Mouse (Mus musculus): ENCODE measurements around the gene Olfr635. TPM values are rescaled to one million over a fixed set of nuclear protein-coding genes. Genes with fewer than 3 reads are reported as not detected.

Olfr635 gene
- polyA plus RNA-seq, 1 experiment: not detected

DNA sequence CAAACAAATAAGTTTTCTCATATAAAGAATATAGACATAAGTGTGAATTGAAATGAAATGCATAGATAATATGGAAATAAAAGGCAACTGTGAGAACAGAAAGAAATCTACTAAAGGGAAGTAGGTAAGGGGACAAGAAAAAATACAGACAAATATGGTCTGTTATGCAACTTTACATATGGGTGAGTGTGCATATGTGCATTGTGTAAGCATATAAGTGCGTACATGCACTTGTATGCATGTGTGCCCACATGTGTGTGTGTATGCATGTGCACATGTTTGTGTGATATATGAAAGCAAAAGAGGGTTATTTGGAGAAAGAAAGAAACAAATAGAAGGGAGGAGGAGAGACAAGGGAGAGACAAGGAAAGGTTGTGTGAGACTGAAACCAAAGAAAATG, 48.0 kb downstream of the Olfr635 start:
- Histone ChIP-seq H3K27ac (ENCODE audit: insufficient read depth, low read length) (no peak overlapping the region), H3K4me3 (ENCODE audit: insufficient read depth, low read length) (no peak overlapping the region), H3K4me1 (ENCODE audit: control insufficient read depth, insufficient read depth, low read length) (no peaks in the 10 kb centered on the region)
- no peak for TF ChIP-seq CTCF (IDR thresholded peaks at IDR 0.05; ENCODE audit: borderline replicate concordance, insufficient read depth, low read length)
- TF ChIP-seq POLR2A (IDR thresholded peaks at IDR 0.05; ENCODE audit: low read depth, low read length): no peak

DNA sequence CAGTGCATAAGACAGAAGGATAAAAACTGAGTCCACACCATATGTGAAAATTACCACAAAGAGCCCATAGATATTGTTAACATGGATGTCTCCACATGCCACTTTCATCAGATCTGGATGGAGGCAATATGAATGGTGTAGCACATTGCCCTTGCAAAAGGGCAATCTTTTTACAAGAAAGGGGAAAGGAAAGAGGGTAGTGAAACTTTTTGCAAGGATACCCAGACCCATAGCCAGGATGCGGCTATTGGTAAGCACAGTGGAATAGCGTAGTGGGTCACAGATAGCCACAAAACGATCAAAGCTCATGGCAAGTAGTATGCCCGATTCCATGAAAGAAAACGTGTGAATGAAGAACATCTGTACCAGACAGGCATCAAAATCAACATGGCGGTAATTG, 50.7 kb downstream of the Olfr635 start:
- Histone ChIP-seq H3K27ac (ENCODE audit: insufficient read depth, low read length) (no peak overlapping the region), H3K4me3 (ENCODE audit: insufficient read depth, low read length) (no peak overlapping the region), H3K4me1 (ENCODE audit: control insufficient read depth, insufficient read depth, low read length) (no peaks in the 10 kb centered on the region)
- TF ChIP-seq POLR2A (IDR thresholded peaks at IDR 0.05; ENCODE audit: low read depth, low read length) (no peak), CTCF (IDR thresholded peaks at IDR 0.05; ENCODE audit: borderline replicate concordance, insufficient read depth, low read length) (no peak)

DNA sequence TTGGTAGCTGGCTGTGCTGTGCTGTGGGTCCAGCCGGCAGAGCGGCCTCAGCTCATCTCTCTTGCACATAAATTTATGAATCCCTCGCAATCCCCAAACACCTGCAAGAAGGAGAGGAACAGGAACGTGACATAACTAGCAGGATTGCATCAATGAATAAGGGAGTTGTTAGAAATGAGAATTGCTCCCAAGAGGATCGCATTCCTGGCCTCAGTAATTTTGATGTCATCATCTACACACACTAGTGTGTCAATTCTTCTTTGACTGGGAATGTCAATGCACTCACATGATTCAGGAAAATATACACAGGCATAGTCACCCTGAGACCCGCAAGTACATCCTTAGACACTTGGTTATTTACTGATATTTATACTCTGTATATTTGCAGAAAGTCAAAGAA, 54.5 kb downstream of the Olfr635 start, which contains the start of gene Olfr640:
Olfr640 (minus strand) TSS at position 101 of the 400 bp plus-strand sequence.
- H3K4me3 ChIP-seq (ENCODE audit: insufficient read depth, low read length): no peak within 1 kb of the TSS
- no peaks in the 10 kb centered on the region for H3K4me1 ChIP-seq (ENCODE audit: control insufficient read depth, insufficient read depth, low read length)
- no peak for TF ChIP-seq CTCF (IDR thresholded peaks at IDR 0.05; ENCODE audit: borderline replicate concordance, insufficient read depth, low read length)
- TF ChIP-seq POLR2A (IDR thresholded peaks at IDR 0.05; ENCODE audit: low read depth, low read length): no peak
- no peak within 1 kb of the TSS for H3K27ac ChIP-seq (ENCODE audit: insufficient read depth, low read length)

DNA sequence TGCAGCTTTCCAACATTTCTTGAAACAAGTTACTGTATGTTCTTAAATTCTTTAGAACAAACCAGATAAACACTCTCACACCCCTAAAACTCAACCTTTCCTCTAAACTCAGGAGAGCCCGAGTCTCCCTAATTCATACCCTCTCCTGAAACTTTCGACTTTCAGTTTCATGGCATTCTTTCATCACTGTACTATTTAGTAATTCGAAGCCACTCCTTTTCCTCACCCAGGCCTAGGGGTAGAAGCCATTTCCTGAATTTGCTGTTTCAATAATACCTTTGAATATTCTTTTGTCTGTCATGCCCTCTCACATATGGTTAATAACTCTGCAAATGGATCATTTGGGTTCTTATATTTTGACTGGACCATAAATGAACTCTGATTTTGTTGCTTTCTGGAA, 56.0 kb downstream of the Olfr635 start:
- TF ChIP-seq CTCF (IDR thresholded peaks at IDR 0.05; ENCODE audit: borderline replicate concordance, insufficient read depth, low read length): no peak
- no peak for TF ChIP-seq POLR2A (IDR thresholded peaks at IDR 0.05; ENCODE audit: low read depth, low read length)
- Histone ChIP-seq H3K4me1 (ENCODE audit: control insufficient read depth, insufficient read depth, low read length) (no peaks in the 10 kb centered on the region), H3K4me3 (ENCODE audit: insufficient read depth, low read length) (no peak overlapping the region), H3K27ac (ENCODE audit: insufficient read depth, low read length) (no peak overlapping the region)

DNA sequence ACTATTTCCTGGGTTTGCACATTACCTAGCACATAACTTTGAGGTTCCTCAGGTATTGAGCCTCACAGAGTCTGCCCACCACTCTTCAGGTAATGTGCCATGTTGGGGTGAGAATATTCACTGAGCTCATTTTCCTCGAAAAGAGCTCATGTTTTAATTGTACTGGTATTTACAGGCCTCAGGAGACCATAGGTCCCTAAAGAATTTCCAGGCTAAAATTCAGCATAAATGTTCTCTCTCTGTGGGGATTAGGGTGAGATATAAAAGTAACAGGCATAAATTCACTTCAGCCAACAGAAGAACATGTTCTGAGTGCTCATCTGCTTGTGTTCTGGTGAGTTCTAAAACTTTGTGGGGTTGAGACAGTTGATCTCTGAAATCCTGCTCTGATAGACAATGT, 64.2 kb downstream of the Olfr635 start, which contains the start of gene Olfr641:
Olfr641 (plus strand) TSS at position 301 of the 400 bp plus-strand sequence.
- no peaks in the 10 kb centered on the region for H3K4me1 ChIP-seq (ENCODE audit: control insufficient read depth, insufficient read depth, low read length)
- TF ChIP-seq POLR2A (IDR thresholded peaks at IDR 0.05; ENCODE audit: low read depth, low read length): no peak
- no peak for TF ChIP-seq CTCF (IDR thresholded peaks at IDR 0.05; ENCODE audit: borderline replicate concordance, insufficient read depth, low read length)
- H3K27ac ChIP-seq (ENCODE audit: insufficient read depth, low read length): no peak within 1 kb of the TSS

More for the DNA sequence above, 64.2 kb downstream of the Olfr635 start, which contains the start of gene Olfr641:
- no peak within 1 kb of the TSS for H3K4me3 ChIP-seq (ENCODE audit: insufficient read depth, low read length)

Other genes starting within 250 kb of the Olfr635 start
- gene Olfr628, start 240.8 kb upstream of the Olfr635 start, polyA plus RNA-seq (2011; ENCODE audit: insufficient read length, low read depth, missing spikeins): not detected in 2 replicates
- not detected in 2 replicates for gene Olfr629, start 226.2 kb upstream of the Olfr635 start, polyA plus RNA-seq (2011; ENCODE audit: insufficient read length, low read depth, missing spikeins)
- gene Olfr630, start 213.8 kb upstream of the Olfr635 start, polyA plus RNA-seq (2011; ENCODE audit: insufficient read length, low read depth, missing spikeins): not detected in 2 replicates
- gene Olfr69, start 199.6 kb upstream of the Olfr635 start, polyA plus RNA-seq (2011; ENCODE audit: insufficient read length, low read depth, missing spikeins): not detected in 2 replicates
- gene Olfr68, start 191.5 kb upstream of the Olfr635 start, polyA plus RNA-seq (2011; ENCODE audit: insufficient read length, low read depth, missing spikeins): not detected in 2 replicates
- not detected in 2 replicates for gene Olfr67, start 179.3 kb upstream of the Olfr635 start, polyA plus RNA-seq (2011; ENCODE audit: insufficient read length, low read depth, missing spikeins)
- not detected in 2 replicates for gene Hbb-bt, start 157.2 kb upstream of the Olfr635 start, polyA plus RNA-seq (2011; ENCODE audit: insufficient read length, low read depth, missing spikeins)
- not detected in 2 replicates for gene Hbb-bs, start 143.1 kb upstream of the Olfr635 start, polyA plus RNA-seq (2011; ENCODE audit: insufficient read length, low read depth, missing spikeins)
- gene Hbb-bh2, start 130.6 kb upstream of the Olfr635 start, polyA plus RNA-seq (2011; ENCODE audit: insufficient read length, low read depth, missing spikeins): not detected in 2 replicates
- gene Hbb-bh1, start 128.0 kb upstream of the Olfr635 start, polyA plus RNA-seq (2011; ENCODE audit: insufficient read length, low read depth, missing spikeins): not detected in 2 replicates
- gene Hbb-y, start 117.9 kb upstream of the Olfr635 start, polyA plus RNA-seq (2011; ENCODE audit: insufficient read length, low read depth, missing spikeins): not detected in 2 replicates
- not detected in 2 replicates for gene Olfr66, start 84.9 kb upstream of the Olfr635 start, polyA plus RNA-seq (2011; ENCODE audit: insufficient read length, low read depth, missing spikeins)
- gene Olfr64, start 76.7 kb upstream of the Olfr635 start, polyA plus RNA-seq (2011; ENCODE audit: insufficient read length, low read depth, missing spikeins): not detected in 2 replicates
- gene Olfr65, start 67.7 kb upstream of the Olfr635 start, polyA plus RNA-seq (2011; ENCODE audit: insufficient read length, low read depth, missing spikeins): not detected in 2 replicates
- gene Olfr631, start 42.3 kb upstream of the Olfr635 start, polyA plus RNA-seq (2011; ENCODE audit: insufficient read length, low read depth, missing spikeins): not detected in 2 replicates
- gene Olfr632, start 36.8 kb upstream of the Olfr635 start, polyA plus RNA-seq (2011; ENCODE audit: insufficient read length, low read depth, missing spikeins): not detected in 2 replicates
- not detected in 2 replicates for gene Olfr633, start 26.7 kb upstream of the Olfr635 start, polyA plus RNA-seq (2011; ENCODE audit: insufficient read length, low read depth, missing spikeins)
- not detected in 2 replicates for gene Olfr638, start 27.6 kb downstream of the Olfr635 start, polyA plus RNA-seq (2011; ENCODE audit: insufficient read length, low read depth, missing spikeins)
- gene Olfr639, start 46.2 kb downstream of the Olfr635 start, polyA plus RNA-seq (2011; ENCODE audit: insufficient read length, low read depth, missing spikeins): not detected in 2 replicates
- gene Olfr640, start 54.4 kb downstream of the Olfr635 start, polyA plus RNA-seq (2011; ENCODE audit: insufficient read length, low read depth, missing spikeins): not detected in 2 replicates
- not detected in 2 replicates for gene Olfr641, start 64.3 kb downstream of the Olfr635 start, polyA plus RNA-seq (2011; ENCODE audit: insufficient read length, low read depth, missing spikeins)
- gene Olfr642, start 81.5 kb downstream of the Olfr635 start, polyA plus RNA-seq (2011; ENCODE audit: insufficient read length, low read depth, missing spikeins): not detected in 2 replicates
- gene 4930516K23Rik, start 90.3 kb downstream of the Olfr635 start, polyA plus RNA-seq (2011; ENCODE audit: insufficient read length, low read depth, missing spikeins): not detected in 2 replicates
- gene Olfr644, start 100.7 kb downstream of the Olfr635 start, polyA plus RNA-seq (2011; ENCODE audit: insufficient read length, low read depth, missing spikeins): not detected in 2 replicates
- gene Olfr645, start 114.3 kb downstream of the Olfr635 start, polyA plus RNA-seq (2011; ENCODE audit: insufficient read length, low read depth, missing spikeins): not detected in 2 replicates
- not detected in 2 replicates for gene Olfr646, start 133.7 kb downstream of the Olfr635 start, polyA plus RNA-seq (2011; ENCODE audit: insufficient read length, low read depth, missing spikeins)
- not detected in 2 replicates for gene Ubqln5, start 158.7 kb downstream of the Olfr635 start, polyA plus RNA-seq (2011; ENCODE audit: insufficient read length, low read depth, missing spikeins)
- gene Olfr643, start 166.3 kb downstream of the Olfr635 start, polyA plus RNA-seq (2011; ENCODE audit: insufficient read length, low read depth, missing spikeins): not detected in 2 replicates
- not detected in 2 replicates for gene Ubqln3, start 172.1 kb downstream of the Olfr635 start, polyA plus RNA-seq (2011; ENCODE audit: insufficient read length, low read depth, missing spikeins)
- gene Ubqlnl, start 179.4 kb downstream of the Olfr635 start, polyA plus RNA-seq (2011; ENCODE audit: insufficient read length, low read depth, missing spikeins): not detected in 2 replicates
- not detected in 2 replicates for gene Olfm5, start 193.7 kb downstream of the Olfr635 start, polyA plus RNA-seq (2011; ENCODE audit: insufficient read length, low read depth, missing spikeins)
- not detected in 2 replicates for gene Olfr648, start 212.2 kb downstream of the Olfr635 start, polyA plus RNA-seq (2011; ENCODE audit: insufficient read length, low read depth, missing spikeins)
- gene Olfr649, start 224.8 kb downstream of the Olfr635 start, polyA plus RNA-seq (2011; ENCODE audit: insufficient read length, low read depth, missing spikeins): not detected in 2 replicates
- gene Trim6, start 247.6 kb downstream of the Olfr635 start, polyA plus RNA-seq (2011; ENCODE audit: insufficient read length, low read depth, missing spikeins): 0.67 and 1.4 TPM in 2 replicates